Mouse (Mus musculus) lung, embryonic 15.5 days (tissue): Measurements from ENCODE around the gene Crtc3. TPM values are rescaled to one million over a fixed set of nuclear protein-coding genes. Genes with fewer than 3 reads are reported as not detected.

ENCODE experiments used
- ATAC-seq: fragments of 200-750 bp; cut with Nextera tagmentation; 2 replicates; pipeline ENCODE4 v1.8.0; 2017; ENCODE audit warnings: moderate number of reproducible peaks, borderline replicate concordance; ENCODE audit not compliant: low FRiP score, low TSS enrichment; ENCODE audit errors: extremely low read depth
- H3K27ac ChIP-seq: fragments of 300-500 bp; sonication (generic); 2 replicates; pipeline ENCODE4 v1.5.1; 2015; ENCODE audit warnings: moderate library complexity, mild to moderate bottlenecking, inconsistent platforms
- H3K27me3 ChIP-seq: fragments of 300-500 bp; sonication (generic); 2 replicates; pipeline ENCODE4 v1.6.1; 2015; ENCODE audit warnings: inconsistent platforms
- H3K36me3 ChIP-seq: fragments of 300-500 bp; sonication (generic); 2 replicates; pipeline ENCODE4 v1.6.1; 2015; ENCODE audit warnings: inconsistent platforms
- H3K4me1 ChIP-seq: fragments of 300-500 bp; sonication (generic); 2 replicates; pipeline ENCODE4 v1.6.1; 2015; ENCODE audit warnings: inconsistent platforms
- H3K4me2 ChIP-seq: fragments of 300-500 bp; sonication (generic); 2 replicates; pipeline ENCODE4 v1.6.1; 2015; ENCODE audit warnings: inconsistent platforms, mild to moderate bottlenecking, moderate library complexity
- H3K4me3 ChIP-seq: fragments of 300-500 bp; sonication (generic); 2 replicates; pipeline ENCODE4 v1.5.1; 2015; ENCODE audit warnings: mild to moderate bottlenecking, inconsistent platforms
- H3K9ac ChIP-seq: fragments of 300-500 bp; sonication (generic); 2 replicates; pipeline ENCODE4 v1.6.1; 2015; ENCODE audit warnings: inconsistent platforms
- H3K9me3 ChIP-seq: fragments of 300-500 bp; sonication (generic); 2 replicates; pipeline ENCODE4 v1.6.1; 2016; ENCODE audit warnings: inconsistent platforms
- WGBS: fragments of 180-500 bp; shearing (Covaris S2); methylation state at CpG from one replicate; pipeline ENCODE4 v1.1.7; 2015; 5-methylcytosine and 5-hydroxymethylcytosine counted together
- polyA plus RNA-seq: library from polyadenylated mRNA; unstranded; fragments of >200 nt; fragmentation: Nextera tagmentation; extraction: Ambion mirVana; gene quantifications from 2 replicates; pipeline ENCODE4 v1.2.1, GENCODE M21; 2015

Gene Crtc3
- polyA plus RNA-seq, 1 experiment from 2014 or later, result 26.1 TPM

- Histone ChIP-seq H3K4me3 (no peak overlapping the region), H3K9ac (no peak overlapping the region), H3K9me3 (no peaks in the 10 kb centered on the region), H3K36me3 (no peaks in the 10 kb centered on the region), H3K4me1 (peaks cover 24% of the 10 kb centered on the region), H3K4me2 (no peak overlapping the region), H3K27me3 (no peaks in the 10 kb centered on the region), H3K27ac (no peak overlapping the region)
- ATAC-seq, result no peak
- 22% methylated on average over 12 of the region's 12 CpGs for WGBS
Measured at GRCm38 (mm10) chr7:80680218-80680847, 8.3 kb downstream of the Crtc3 start.

DNA sequence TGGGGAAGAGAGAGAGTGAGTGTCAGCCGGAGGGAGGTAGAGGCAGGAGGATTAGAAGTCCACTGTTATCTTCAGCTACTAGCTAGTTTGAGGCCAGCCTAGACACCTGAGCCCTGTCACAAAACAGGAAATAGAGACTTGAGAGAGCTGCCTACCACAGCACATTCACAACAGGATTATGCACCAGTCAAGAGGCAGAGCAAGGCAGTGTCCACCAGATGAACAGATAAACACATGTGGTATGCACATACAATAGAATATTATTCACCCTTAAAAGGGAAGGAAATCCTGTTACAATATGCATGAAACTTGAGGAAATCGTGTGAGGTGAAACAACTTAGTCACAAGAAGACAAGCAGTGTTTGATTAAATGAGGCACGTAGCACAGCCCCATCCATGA lies 16.4 kb downstream of the Crtc3 start:
- H3K4me3 ChIP-seq, result no peak overlapping the region
- no peak overlapping the region for H3K27ac ChIP-seq
- H3K27me3 ChIP-seq, result no peaks in the 10 kb centered on the region
- WGBS, result 71% methylated on average over 3 of the region's 3 CpGs
- no peak overlapping the region for H3K4me2 ChIP-seq
- ATAC-seq, result no peak
- H3K36me3 ChIP-seq, result peaks cover 4% of the 10 kb centered on the region
- no peak overlapping the region for H3K9ac ChIP-seq
- no peaks in the 10 kb centered on the region for H3K9me3 ChIP-seq
- H3K4me1 ChIP-seq, result peaks cover 10% of the 10 kb centered on the region

DNA sequence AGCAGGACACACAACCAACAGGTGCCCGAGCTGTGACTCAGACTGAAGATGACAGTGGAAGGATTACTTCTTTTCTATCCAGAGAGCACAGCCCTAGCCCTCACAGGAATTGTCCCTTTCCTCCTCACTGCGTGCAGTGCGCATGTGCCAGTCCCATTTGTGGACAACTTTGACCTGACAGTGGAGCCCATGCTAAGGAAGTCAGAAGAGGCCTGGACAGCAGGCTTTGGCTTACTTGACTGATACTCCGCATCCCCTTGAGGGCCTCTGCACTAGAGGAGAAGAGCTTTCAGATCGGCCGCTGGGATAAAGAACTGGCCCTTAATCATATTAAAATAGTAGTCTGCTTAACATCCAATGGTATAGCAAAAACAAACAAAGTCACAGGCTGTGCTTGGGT lies 17.8 kb downstream of the Crtc3 start:
- WGBS, result 84% methylated on average over 6 of the region's 6 CpGs
- H3K4me2 ChIP-seq, result no peak overlapping the region
- peaks cover 4% of the 10 kb centered on the region for H3K36me3 ChIP-seq
- no peak for ATAC-seq
- peaks cover 24% of the 10 kb centered on the region for H3K4me1 ChIP-seq
- no peak overlapping the region for H3K4me3 ChIP-seq
- H3K9me3 ChIP-seq, result no peaks in the 10 kb centered on the region
- no peaks in the 10 kb centered on the region for H3K27me3 ChIP-seq
- no peak overlapping the region for H3K9ac ChIP-seq
- no peak overlapping the region for H3K27ac ChIP-seq

GRCm38 (mm10) chr7:80667190-80667589 lies 21.5 kb downstream of the Crtc3 start:
- H3K27me3 ChIP-seq, result no peaks in the 10 kb centered on the region
- H3K36me3 ChIP-seq, result peaks cover 4% of the 10 kb centered on the region; the same call in 1 of the 2 replicates
- peak overlapping the region; percentile 16; the same call in 1 of the 2 replicates for H3K4me2 ChIP-seq
- ATAC-seq, result no peak; the same call in 1 of the 2 replicates
- H3K4me3 ChIP-seq, result no peak overlapping the region
- no peaks in the 10 kb centered on the region for H3K9me3 ChIP-seq
- WGBS, result 25% methylated on average over 11 of the region's 11 CpGs
- H3K9ac ChIP-seq, result no peak overlapping the region
- H3K27ac ChIP-seq, result peak overlapping the region; percentile 79
- H3K4me1 ChIP-seq, result peaks cover 34% of the 10 kb centered on the region

GRCm38 (mm10) chr7:80666198-80666915 lies 22.3 kb downstream of the Crtc3 start:
- Histone ChIP-seq H3K27me3 (no peaks in the 10 kb centered on the region), H3K4me1 (peaks cover 38% of the 10 kb centered on the region), H3K27ac (peak overlapping the region; percentile 79), H3K9me3 (no peaks in the 10 kb centered on the region), H3K4me2 (peak overlapping the region; percentile 16; the same call in 1 of the 2 replicates), H3K36me3 (peaks cover 4% of the 10 kb centered on the region; the same call in 1 of the 2 replicates), H3K9ac (no peak overlapping the region), H3K4me3 (no peak overlapping the region)
- ATAC-seq, result peak; percentile 86
- WGBS, result 18% methylated on average over 10 of the region's 10 CpGs

- H3K36me3 ChIP-seq, result no peaks in the 10 kb centered on the region
- 89% methylated on average over 4 of the region's 4 CpGs for WGBS
- no peak overlapping the region for H3K9ac ChIP-seq
- ATAC-seq, result no peak
- no peaks in the 10 kb centered on the region for H3K27me3 ChIP-seq
- no peak overlapping the region for H3K4me2 ChIP-seq
- H3K9me3 ChIP-seq, result no peaks in the 10 kb centered on the region
- no peak overlapping the region for H3K4me3 ChIP-seq
- H3K27ac ChIP-seq, result peak overlapping the region; percentile 27
- H3K4me1 ChIP-seq, result peaks cover 52% of the 10 kb centered on the region
Measured at GRCm38 (mm10) chr7:80661082-80661481, 27.6 kb downstream of the Crtc3 start.

- H3K9me3 ChIP-seq, result no peaks in the 10 kb centered on the region
- peak overlapping the region; percentile 38 for H3K27ac ChIP-seq
- H3K36me3 ChIP-seq, result no peaks in the 10 kb centered on the region
- H3K4me2 ChIP-seq, result no peak overlapping the region
- ATAC-seq, result peak; percentile 25; the same call in 1 of the 2 replicates
- no peaks in the 10 kb centered on the region for H3K27me3 ChIP-seq
- no peak overlapping the region for H3K4me3 ChIP-seq
- 48% methylated on average over 4 of the region's 4 CpGs for WGBS
- no peak overlapping the region for H3K9ac ChIP-seq
- peaks cover 52% of the 10 kb centered on the region for H3K4me1 ChIP-seq
Measured at GRCm38 (mm10) chr7:80660619-80661018, 28.1 kb downstream of the Crtc3 start.

GRCm38 (mm10) chr7:80657896-80658295 lies 30.8 kb downstream of the Crtc3 start:
- WGBS, result 27% methylated on average over 8 of the region's 8 CpGs

GRCm38 (mm10) chr7:80655350-80656013 lies 33.2 kb downstream of the Crtc3 start:
- Histone ChIP-seq H3K27ac (peak overlapping the region; percentile 51), H3K27me3 (no peaks in the 10 kb centered on the region), H3K4me1 (peaks cover 57% of the 10 kb centered on the region), H3K9me3 (no peaks in the 10 kb centered on the region), H3K4me2 (no peak overlapping the region), H3K4me3 (no peak overlapping the region), H3K9ac (no peak overlapping the region), H3K36me3 (no peaks in the 10 kb centered on the region)
- ATAC-seq, result no peak
- WGBS, result 61% methylated on average over 6 of the region's 6 CpGs

More at GRCm38 (mm10) chr7:80657896-80658295, 30.8 kb downstream of the Crtc3 start:
- Histone ChIP-seq H3K9ac (no peak overlapping the region), H3K4me3 (no peak overlapping the region), H3K4me1 (peaks cover 62% of the 10 kb centered on the region), H3K36me3 (no peaks in the 10 kb centered on the region), H3K4me2 (peak overlapping the region; percentile 25), H3K27ac (peak overlapping the region; percentile 85), H3K27me3 (no peaks in the 10 kb centered on the region), H3K9me3 (no peaks in the 10 kb centered on the region)
- peak; percentile 88 for ATAC-seq

DNA sequence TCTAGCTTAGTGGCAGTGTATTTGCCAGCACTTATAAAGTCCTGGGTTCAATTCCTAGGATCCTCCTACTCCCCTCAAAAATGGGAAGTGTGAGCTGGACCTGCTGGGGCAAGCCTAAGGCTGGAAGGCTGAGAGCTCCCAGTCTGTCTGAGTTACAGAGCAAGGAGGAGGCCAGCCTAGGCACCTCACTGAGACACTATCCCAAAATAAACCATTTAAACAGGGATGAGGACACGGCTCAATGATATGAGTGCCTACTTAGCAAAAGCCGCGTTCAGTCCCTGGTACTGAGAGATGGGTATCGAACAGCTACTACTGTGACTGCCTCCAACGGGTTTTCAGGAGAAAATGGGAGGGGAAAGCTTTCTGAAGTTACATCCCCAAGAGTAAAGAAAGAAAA lies 33.8 kb downstream of the Crtc3 start:
- ATAC-seq, result no peak
- 80% methylated on average over 5 of the region's 5 CpGs for WGBS
- Histone ChIP-seq H3K36me3 (no peaks in the 10 kb centered on the region), H3K27me3 (no peaks in the 10 kb centered on the region), H3K4me2 (no peak overlapping the region), H3K27ac (peak overlapping the region; percentile 51), H3K4me1 (peaks cover 52% of the 10 kb centered on the region), H3K9ac (no peak overlapping the region), H3K9me3 (no peaks in the 10 kb centered on the region), H3K4me3 (no peak overlapping the region)

- H3K9ac ChIP-seq, result no peak overlapping the region
- no peak overlapping the region for H3K4me2 ChIP-seq
- no peaks in the 10 kb centered on the region for H3K9me3 ChIP-seq
- ATAC-seq, result no peak
- no peak overlapping the region for H3K4me3 ChIP-seq
- H3K36me3 ChIP-seq, result no peaks in the 10 kb centered on the region
- H3K4me1 ChIP-seq, result peaks cover 51% of the 10 kb centered on the region
- H3K27ac ChIP-seq, result no peak overlapping the region
- no peaks in the 10 kb centered on the region for H3K27me3 ChIP-seq
- WGBS, result 83% methylated on average over 7 of the region's 7 CpGs
Measured at GRCm38 (mm10) chr7:80654393-80654792, 34.3 kb downstream of the Crtc3 start.

DNA sequence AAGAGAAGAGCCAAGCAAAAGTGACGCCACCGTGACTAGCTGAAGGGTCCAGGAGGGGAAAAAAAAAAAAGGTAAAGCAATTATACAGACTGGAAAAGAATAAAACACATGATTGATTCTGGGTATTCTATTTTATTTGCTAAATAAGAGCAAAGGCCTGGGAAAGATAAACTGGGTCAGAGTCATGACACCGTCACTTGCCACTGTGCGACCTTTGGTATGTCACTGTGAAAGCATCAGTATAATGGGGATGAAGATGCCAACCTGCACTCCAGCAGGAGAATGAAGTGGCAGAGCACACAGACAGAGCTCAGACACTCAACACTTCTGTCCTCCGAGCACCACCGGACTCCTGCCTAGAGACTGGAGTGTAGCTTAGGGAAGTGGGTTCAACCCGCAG lies 34.7 kb downstream of the Crtc3 start:
- WGBS, result 82% methylated on average over 7 of the region's 7 CpGs
- Histone ChIP-seq H3K4me3 (no peak overlapping the region), H3K27me3 (no peaks in the 10 kb centered on the region), H3K9me3 (no peaks in the 10 kb centered on the region), H3K36me3 (no peaks in the 10 kb centered on the region), H3K4me2 (no peak overlapping the region), H3K9ac (no peak overlapping the region), H3K4me1 (peaks cover 49% of the 10 kb centered on the region), H3K27ac (no peak overlapping the region)
- ATAC-seq, result no peak
